Mouse (Mus musculus) midbrain, postnatal 0 days (tissue): ENCODE data around the gene Amy2a3. TPM values are rescaled to one million over a fixed set of nuclear protein-coding genes. Genes with fewer than 3 reads are reported as not detected.
"Not testable (repeated sequence)": the region's sequence is repeated elsewhere in the genome, so short reads cannot be mapped to it uniquely, and the experiment has no call there.

Experiments
- ATAC-seq: fragments of 200-750 bp; cut with Nextera tagmentation; 2 replicates; pipeline ENCODE4 v1.8.0; 2017; ENCODE audit warnings: moderate number of reproducible peaks, mild to moderate bottlenecking, moderate TSS enrichment, moderate library complexity; ENCODE audit not compliant: low FRiP score
- DNase-seq: peaks from one replicate; pipeline ENCODE4 v3.0.0-alpha.2; 2015; ENCODE audit warnings: low spot score
- H3K27ac ChIP-seq: fragments of 300-500 bp; sonication (generic); 2 replicates; pipeline ENCODE4 v1.5.1; 2014; ENCODE audit warnings: low read depth, mild to moderate bottlenecking, low read length, mixed read lengths
- H3K27me3 ChIP-seq: fragments of 300-500 bp; sonication (generic); 2 replicates; pipeline ENCODE4 v1.6.1; 2014; ENCODE audit warnings: low read length, control low read depth, mixed read lengths; ENCODE audit not compliant: insufficient read depth
- H3K36me3 ChIP-seq: fragments of 300-500 bp; sonication (generic); 2 replicates; pipeline ENCODE4 v1.6.1; 2014; ENCODE audit warnings: low read length, control low read depth, mixed read lengths; ENCODE audit not compliant: insufficient read depth
- H3K4me1 ChIP-seq: fragments of 300-500 bp; sonication (generic); 2 replicates; pipeline ENCODE4 v1.6.1; 2014; ENCODE audit warnings: mild to moderate bottlenecking, control low read depth, antibody characterized with exemption, low read length, mixed read lengths; ENCODE audit not compliant: insufficient read depth
- H3K4me2 ChIP-seq: fragments of 300-500 bp; sonication (generic); 2 replicates; pipeline ENCODE4 v1.6.1; 2014; ENCODE audit warnings: low read depth, mild to moderate bottlenecking, low read length, mixed read lengths; ENCODE audit not compliant: poor library complexity, severe bottlenecking
- H3K4me3 ChIP-seq: fragments of 300-500 bp; sonication (generic); 2 replicates; pipeline ENCODE4 v1.5.1; 2014; ENCODE audit warnings: low read depth, mild to moderate bottlenecking, low read length, moderate library complexity
- H3K9ac ChIP-seq: fragments of 300-500 bp; sonication (generic); replicated peaks from 2 replicates; pipeline ENCODE4 v1.6.1; 2014; ENCODE audit warnings: mild to moderate bottlenecking, low read length, moderate library complexity, mixed read lengths; ENCODE audit not compliant: poor library complexity, severe bottlenecking
- H3K9me3 ChIP-seq: fragments of 300-500 bp; sonication (generic); 2 replicates; pipeline ENCODE4 v1.6.1; 2016; ENCODE audit warnings: low read length, control low read depth
- WGBS: fragments of 180-500 bp; shearing (Covaris S2); extraction: QIAGEN DNeasy Blood & Tissue Kit; methylation state at CpG from one replicate; pipeline ENCODE4 v1.1.7; 2014; 5-methylcytosine and 5-hydroxymethylcytosine counted together
- polyA plus RNA-seq: library from polyadenylated mRNA; unstranded; fragments of >200 nt; fragmentation: Nextera tagmentation; extraction: Ambion mirVana; gene quantifications from 2 replicates; pipeline ENCODE4 v1.2.1, GENCODE M21; 2015
- total RNA-seq: library from RNA; depleted of rRNA; stranded (reverse); fragments of >200 nt; gene quantifications from 2 replicates; pipeline ENCODE4 v1.2.3, GENCODE M21; 2014; rRNA removed

The Amy2a3 gene
- total RNA-seq = not detected in 2 replicates
- polyA plus RNA-seq = not detected in 2 replicates

- H3K4me1 ChIP-seq, H3K36me3 ChIP-seq, H3K4me3 ChIP-seq, DNase-seq, H3K9me3 ChIP-seq, H3K27me3 ChIP-seq, ATAC-seq, H3K4me2 ChIP-seq, H3K9ac ChIP-seq, H3K27ac ChIP-seq: not testable (repeated sequence)
- WGBS = no CpG with 5 or more reads among the region's 4 CpGs
Measured at GRCm38 (mm10) chr3:113323952-113324351, at the start of gene Amy2a3. Amy2a3 (minus strand) TSS chr3:113324052.

GRCm38 (mm10) chr3:113356558-113356957 lies 32.7 kb upstream of the Amy2a3 start, which contains the start of gene Amy2a2:
Amy2a2 (minus strand) TSS chr3:113356658.
- not testable (repeated sequence) for H3K4me2 ChIP-seq, H3K4me3 ChIP-seq, H3K4me1 ChIP-seq, H3K27me3 ChIP-seq, H3K9ac ChIP-seq, H3K9me3 ChIP-seq, H3K36me3 ChIP-seq, H3K27ac ChIP-seq, ATAC-seq, DNase-seq
- WGBS = no CpG with 5 or more reads among the region's 4 CpGs

- H3K9me3 ChIP-seq, H3K27me3 ChIP-seq, H3K4me1 ChIP-seq, H3K4me2 ChIP-seq, DNase-seq, H3K36me3 ChIP-seq, H3K27ac ChIP-seq, H3K9ac ChIP-seq, H3K4me3 ChIP-seq: not testable (repeated sequence)
- 0 out of 2 replicates have a peak, but pooled peaks have one; percentile 20 for ATAC-seq
Measured at GRCm38 (mm10) chr3:113345484-113345883, 21.6 kb upstream of the Amy2a3 start.

GRCm38 (mm10) chr3:113312937-113313336 lies 10.9 kb downstream of the Amy2a3 start:
- not testable (repeated sequence) for H3K27me3 ChIP-seq, ATAC-seq, H3K9me3 ChIP-seq, H3K4me1 ChIP-seq, H3K9ac ChIP-seq, DNase-seq, H3K36me3 ChIP-seq, H3K27ac ChIP-seq, H3K4me3 ChIP-seq, H3K4me2 ChIP-seq
- WGBS = no CpG with 5 or more reads among the region's 3 CpGs

- not testable (repeated sequence) for DNase-seq, H3K4me2 ChIP-seq, H3K9ac ChIP-seq, H3K9me3 ChIP-seq, H3K36me3 ChIP-seq, H3K27ac ChIP-seq, H3K4me3 ChIP-seq, ATAC-seq, H3K4me1 ChIP-seq, H3K27me3 ChIP-seq
- WGBS = no CpG with 5 or more reads among the region's 4 CpGs
Measured at GRCm38 (mm10) chr3:113291349-113291748, 32.5 kb downstream of the Amy2a3 start, which contains the start of gene Amy2a4. Amy2a4 (minus strand) TSS chr3:113291449.

- H3K4me3 ChIP-seq, H3K36me3 ChIP-seq, ATAC-seq, H3K9me3 ChIP-seq, H3K4me1 ChIP-seq, H3K4me2 ChIP-seq, H3K9ac ChIP-seq, H3K27ac ChIP-seq, H3K27me3 ChIP-seq, DNase-seq: not testable (repeated sequence)
Measured at GRCm38 (mm10) chr3:113280285-113280684, 43.6 kb downstream of the Amy2a3 start.

GRCm38 (mm10) chr3:113279586-113279985 lies 44.3 kb downstream of the Amy2a3 start:
- H3K4me3 ChIP-seq, DNase-seq, H3K4me2 ChIP-seq, H3K9ac ChIP-seq, H3K27me3 ChIP-seq, H3K36me3 ChIP-seq, H3K4me1 ChIP-seq, H3K9me3 ChIP-seq, H3K27ac ChIP-seq: not testable (repeated sequence)
- ATAC-seq = 0 out of 2 replicates have a peak, but pooled peaks have one; percentile 10

Other genes with a start within 250 kb of the Amy2a3 start
- gene Amy2a5, start 65.2 kb downstream of the Amy2a3 start, total RNA-seq = not detected in 2 replicates
- gene Amy2a5, start 65.2 kb downstream of the Amy2a3 start, polyA plus RNA-seq = 0.11 TPM in 1 of 2 replicates, not detected in the other
- gene Amy2a4, start 32.6 kb downstream of the Amy2a3 start, total RNA-seq = not detected in 2 replicates
- not detected in 2 replicates for gene Amy2a4, start 32.6 kb downstream of the Amy2a3 start, polyA plus RNA-seq
- not detected in 2 replicates for gene Amy2a2, start 32.6 kb upstream of the Amy2a3 start, total RNA-seq
- not detected in 2 replicates for gene Amy2a2, start 32.6 kb upstream of the Amy2a3 start, polyA plus RNA-seq
- not detected in 2 replicates for gene Amy2a1, start 208.4 kb upstream of the Amy2a3 start, total RNA-seq
- not detected in 2 replicates for gene Amy2a1, start 208.4 kb upstream of the Amy2a3 start, polyA plus RNA-seq